Mouse (Mus musculus): ENCODE measurements at regions not wholly inside any gene's neighbourhood (a gene's known extent, or its start where the extent isn't known, plus 50 kb on each side); places are given as distances from the start of the nearest gene placed in this dataset.
"Not testable (repeated sequence)": the region's sequence is repeated elsewhere in the genome, so short reads cannot be mapped to it uniquely, and the experiment has no call there.

GRCm38 (mm10) chr8:30063148-30063547 lies 2615.7 kb downstream of the Poteg start:
- Histone ChIP-seq H3K4me2 (ENCODE audit: low read depth, low read length, severe bottlenecking) (no peak overlapping the region), H3K9me3 (ENCODE audit: control insufficient read depth, low read length) (no peaks in the 10 kb centered on the region), H3K4me1 (replicated peaks; ENCODE audit: control insufficient read depth, insufficient read depth, low read length) (no peaks in the 10 kb centered on the region), H3K36me3 (ENCODE audit: control insufficient read depth, insufficient read depth, low read length) (no peaks in the 10 kb centered on the region), H3K27ac (ENCODE audit: low read depth, low read length) (no peak overlapping the region), H3K9ac (ENCODE audit: low read length) (no peak overlapping the region), H3K27me3 (ENCODE audit: control insufficient read depth, insufficient read depth, low read length) (no peaks in the 10 kb centered on the region), H3K4me3 (ENCODE audit: low read depth, low read length) (no peak overlapping the region)
- 88% methylated on average over 3 of the region's 3 CpGs for WGBS
- no peak for ATAC-seq (replicated peaks; ENCODE audit: low FRiP score)
- no peak for DNase-seq (ENCODE audit: low spot score)

GRCm38 (mm10) chr8:30077726-30078125 lies 2630.3 kb downstream of the Poteg start:
- Histone ChIP-seq H3K4me1 (replicated peaks; ENCODE audit: control insufficient read depth, insufficient read depth, low read length) (no peaks in the 10 kb centered on the region), H3K27ac (ENCODE audit: low read depth, low read length) (no peak overlapping the region), H3K4me3 (ENCODE audit: low read depth, low read length) (no peak overlapping the region), H3K9me3 (ENCODE audit: control insufficient read depth, low read length) (no peaks in the 10 kb centered on the region), H3K9ac (ENCODE audit: low read length) (no peak overlapping the region), H3K4me2 (ENCODE audit: low read depth, low read length, severe bottlenecking) (no peak overlapping the region), H3K27me3 (ENCODE audit: control insufficient read depth, insufficient read depth, low read length) (no peaks in the 10 kb centered on the region), H3K36me3 (ENCODE audit: control insufficient read depth, insufficient read depth, low read length) (no peaks in the 10 kb centered on the region)
- DNase-seq (ENCODE audit: low spot score) (no peak), ATAC-seq (replicated peaks; ENCODE audit: low FRiP score) (no peak)

GRCm38 (mm10) chr8:30127766-30128165 lies 2680.3 kb downstream of the Poteg start:
- Histone ChIP-seq H3K4me1 (replicated peaks; ENCODE audit: control insufficient read depth, insufficient read depth, low read length) (no peaks in the 10 kb centered on the region), H3K36me3 (ENCODE audit: control insufficient read depth, insufficient read depth, low read length) (no peaks in the 10 kb centered on the region), H3K4me3 (ENCODE audit: low read depth, low read length) (no peak overlapping the region), H3K9ac (ENCODE audit: low read length) (no peak overlapping the region), H3K4me2 (ENCODE audit: low read depth, low read length, severe bottlenecking) (no peak overlapping the region), H3K9me3 (ENCODE audit: control insufficient read depth, low read length) (no peaks in the 10 kb centered on the region), H3K27ac (ENCODE audit: low read depth, low read length) (no peak overlapping the region), H3K27me3 (ENCODE audit: control insufficient read depth, insufficient read depth, low read length) (no peaks in the 10 kb centered on the region)
- no peak for ATAC-seq (replicated peaks; ENCODE audit: low FRiP score)
- no peak for DNase-seq (ENCODE audit: low spot score)
- 72% methylated on average over 3 of the region's 3 CpGs for WGBS

GRCm38 (mm10) chr8:30134999-30135398 lies 2687.5 kb downstream of the Poteg start:
- 88% methylated on average over 6 of the region's 6 CpGs for WGBS
- Histone ChIP-seq H3K27me3 (ENCODE audit: control insufficient read depth, insufficient read depth, low read length) (no peaks in the 10 kb centered on the region), H3K27ac (ENCODE audit: low read depth, low read length) (no peak overlapping the region), H3K9me3 (ENCODE audit: control insufficient read depth, low read length) (no peaks in the 10 kb centered on the region), H3K4me3 (ENCODE audit: low read depth, low read length) (no peak overlapping the region), H3K9ac (ENCODE audit: low read length) (no peak overlapping the region), H3K36me3 (ENCODE audit: control insufficient read depth, insufficient read depth, low read length) (no peaks in the 10 kb centered on the region), H3K4me2 (ENCODE audit: low read depth, low read length, severe bottlenecking) (no peak overlapping the region), H3K4me1 (replicated peaks; ENCODE audit: control insufficient read depth, insufficient read depth, low read length) (no peaks in the 10 kb centered on the region)
- ATAC-seq (replicated peaks; ENCODE audit: low FRiP score) (no peak), DNase-seq (ENCODE audit: low spot score) (no peak)

- Histone ChIP-seq H3K4me1 (replicated peaks; ENCODE audit: control insufficient read depth, insufficient read depth, low read length) (no peaks in the 10 kb centered on the region), H3K4me3 (ENCODE audit: low read depth, low read length) (no peak overlapping the region), H3K27me3 (ENCODE audit: control insufficient read depth, insufficient read depth, low read length) (no peaks in the 10 kb centered on the region), H3K36me3 (ENCODE audit: control insufficient read depth, insufficient read depth, low read length) (no peaks in the 10 kb centered on the region), H3K9ac (ENCODE audit: low read length) (no peak overlapping the region), H3K27ac (ENCODE audit: low read depth, low read length) (no peak overlapping the region), H3K4me2 (ENCODE audit: low read depth, low read length, severe bottlenecking) (no peak overlapping the region), H3K9me3 (ENCODE audit: control insufficient read depth, low read length) (no peaks in the 10 kb centered on the region)
- ATAC-seq (replicated peaks; ENCODE audit: low FRiP score), result no peak
- DNase-seq (ENCODE audit: low spot score), result no peak
- WGBS, result 85% methylated on average over 2 of the region's 2 CpGs
Measured at GRCm38 (mm10) chr8:30151181-30151844, 2703.8 kb downstream of the Poteg start.

- Histone ChIP-seq H3K9ac (ENCODE audit: low read length) (no peak overlapping the region), H3K9me3 (ENCODE audit: control insufficient read depth, low read length) (no peaks in the 10 kb centered on the region), H3K36me3 (ENCODE audit: control insufficient read depth, insufficient read depth, low read length) (no peaks in the 10 kb centered on the region), H3K4me1 (replicated peaks; ENCODE audit: control insufficient read depth, insufficient read depth, low read length) (no peaks in the 10 kb centered on the region), H3K27me3 (ENCODE audit: control insufficient read depth, insufficient read depth, low read length) (no peaks in the 10 kb centered on the region), H3K4me3 (ENCODE audit: low read depth, low read length) (no peak overlapping the region), H3K4me2 (ENCODE audit: low read depth, low read length, severe bottlenecking) (no peak overlapping the region), H3K27ac (ENCODE audit: low read depth, low read length) (no peak overlapping the region)
- DNase-seq (ENCODE audit: low spot score) (no peak), ATAC-seq (replicated peaks; ENCODE audit: low FRiP score) (no peak)
- 80% methylated on average over 4 of the region's 4 CpGs for WGBS
Measured at GRCm38 (mm10) chr8:30152921-30153320, 2705.5 kb downstream of the Poteg start.

- Histone ChIP-seq H3K27me3 (ENCODE audit: control insufficient read depth, insufficient read depth, low read length) (no peaks in the 10 kb centered on the region), H3K4me2 (ENCODE audit: low read depth, low read length, severe bottlenecking) (no peak overlapping the region), H3K36me3 (ENCODE audit: control insufficient read depth, insufficient read depth, low read length) (no peaks in the 10 kb centered on the region), H3K27ac (ENCODE audit: low read depth, low read length) (no peak overlapping the region), H3K4me3 (ENCODE audit: low read depth, low read length) (no peak overlapping the region), H3K9me3 (ENCODE audit: control insufficient read depth, low read length) (no peaks in the 10 kb centered on the region), H3K4me1 (replicated peaks; ENCODE audit: control insufficient read depth, insufficient read depth, low read length) (no peaks in the 10 kb centered on the region), H3K9ac (ENCODE audit: low read length) (no peak overlapping the region)
- ATAC-seq (replicated peaks; ENCODE audit: low FRiP score) (no peak), DNase-seq (ENCODE audit: low spot score) (no peak)
- WGBS, result 68% methylated on average over 1 of the region's 1 CpGs
Measured at GRCm38 (mm10) chr8:30171881-30172280, 2724.4 kb downstream of the Poteg start.

GRCm38 (mm10) chr8:30202746-30203145 lies 2755.3 kb downstream of the Poteg start:
- not testable (repeated sequence) for DNase-seq (ENCODE audit: low spot score); H3K4me1 ChIP-seq (replicated peaks; ENCODE audit: control insufficient read depth, insufficient read depth, low read length); H3K4me3 ChIP-seq (ENCODE audit: low read depth, low read length); H3K9ac ChIP-seq (ENCODE audit: low read length); H3K27ac ChIP-seq (ENCODE audit: low read depth, low read length); H3K36me3 ChIP-seq (ENCODE audit: control insufficient read depth, insufficient read depth, low read length); H3K27me3 ChIP-seq (ENCODE audit: control insufficient read depth, insufficient read depth, low read length); H3K9me3 ChIP-seq (ENCODE audit: control insufficient read depth, low read length); H3K4me2 ChIP-seq (ENCODE audit: low read depth, low read length, severe bottlenecking)
- ATAC-seq (replicated peaks; ENCODE audit: low FRiP score), result peak; percentile 46; the same call in 1 of the 2 replicates

GRCm38 (mm10) chr8:30227354-30227753 lies 2779.9 kb downstream of the Poteg start:
- H3K4me2 ChIP-seq (ENCODE audit: low read depth, low read length, severe bottlenecking), result no peak overlapping the region
- ATAC-seq (replicated peaks; ENCODE audit: low FRiP score) (no peak), DNase-seq (ENCODE audit: low spot score) (no peak)
- no peak overlapping the region for H3K4me3 ChIP-seq (ENCODE audit: low read depth, low read length)
- no peaks in the 10 kb centered on the region for H3K9me3 ChIP-seq (ENCODE audit: control insufficient read depth, low read length)
- no peaks in the 10 kb centered on the region for H3K4me1 ChIP-seq (replicated peaks; ENCODE audit: control insufficient read depth, insufficient read depth, low read length)
- 83% methylated on average over 5 of the region's 5 CpGs for WGBS
- no peak overlapping the region for H3K9ac ChIP-seq (ENCODE audit: low read length)
- H3K36me3 ChIP-seq (ENCODE audit: control insufficient read depth, insufficient read depth, low read length), result no peaks in the 10 kb centered on the region
- H3K27ac ChIP-seq (ENCODE audit: low read depth, low read length), result no peak overlapping the region
- no peaks in the 10 kb centered on the region for H3K27me3 ChIP-seq (ENCODE audit: control insufficient read depth, insufficient read depth, low read length)
